Mouse (Mus musculus): ENCODE measurements at regions not wholly inside any gene's neighbourhood (a gene's known extent, or its start where the extent isn't known, plus 50 kb on each side); places are given as distances from the start of the nearest gene placed in this dataset.

DNA sequence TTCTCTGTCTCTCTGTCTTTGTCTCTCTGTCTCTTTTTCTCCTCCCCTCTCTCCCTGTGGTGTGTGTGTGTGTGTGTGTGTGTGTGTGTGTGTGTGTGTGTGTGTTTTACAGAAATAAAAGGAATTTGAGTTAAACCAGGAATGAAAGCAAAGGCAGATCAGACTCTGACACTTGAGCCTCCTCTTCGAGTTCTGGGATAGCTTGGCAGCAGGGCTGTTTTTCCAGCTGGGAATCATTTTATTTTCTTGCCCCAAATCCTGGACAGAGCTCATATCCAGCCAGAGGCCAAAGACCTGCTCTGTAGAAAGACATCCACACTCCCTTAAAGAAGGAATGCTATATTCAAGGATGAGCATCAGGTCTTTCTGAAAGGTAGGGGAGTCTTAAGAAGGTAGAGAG, 450.2 kb upstream of the Cdh11 start:
- 0 out of 2 replicates have a peak overlapping the region, but pooled peaks have one; percentile 56 for H3K27ac ChIP-seq
- H3K9me3 ChIP-seq: no peaks in the 10 kb centered on the region
- H3K4me3 ChIP-seq (replicated peaks): no peak overlapping the region
- ATAC-seq: 0 out of 2 replicates have a peak, but pooled peaks have one; percentile 10
- no peaks in the 10 kb centered on the region; the same call in 1 of the 2 replicates for H3K4me1 ChIP-seq (replicated peaks)
- H3K9ac ChIP-seq: no peak overlapping the region
- no peaks in the 10 kb centered on the region for H3K27me3 ChIP-seq (replicated peaks)
- WGBS: 19% methylated on average over 1 of the region's 1 CpGs
- no peak overlapping the region for H3K4me2 ChIP-seq (replicated peaks)
- no peaks in the 10 kb centered on the region for H3K36me3 ChIP-seq

DNA sequence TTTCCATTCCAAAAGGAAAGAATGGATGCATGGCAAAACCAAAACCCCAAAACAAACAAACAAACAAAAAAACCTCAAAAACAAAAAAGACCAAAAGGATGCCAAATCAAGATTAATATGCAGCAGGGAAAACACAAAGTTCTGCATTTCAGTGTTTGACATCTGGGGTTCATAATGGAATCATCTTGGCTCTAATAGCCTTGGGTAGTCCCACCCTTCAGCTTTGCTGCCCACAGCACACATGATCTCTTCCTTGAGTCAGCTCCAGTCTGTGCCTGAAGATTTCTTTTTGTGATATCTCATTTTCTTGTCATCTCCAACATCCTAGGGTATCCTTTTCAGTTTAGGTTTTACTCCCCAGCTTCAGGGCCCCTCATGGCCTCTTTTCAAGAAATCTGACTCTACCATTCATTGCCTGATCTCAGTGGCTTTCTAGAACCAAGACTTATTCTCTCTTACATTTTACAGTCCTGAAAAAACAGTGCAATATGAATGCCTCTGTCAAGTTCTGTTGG, 453.1 kb upstream of the Cdh11 start:
- H3K4me2 ChIP-seq (replicated peaks): no peak overlapping the region
- H3K4me1 ChIP-seq (replicated peaks): no peaks in the 10 kb centered on the region; the same call in 1 of the 2 replicates
- H3K9me3 ChIP-seq: no peaks in the 10 kb centered on the region
- no peaks in the 10 kb centered on the region for H3K36me3 ChIP-seq
- H3K4me3 ChIP-seq (replicated peaks): no peak overlapping the region
- no peak overlapping the region for H3K9ac ChIP-seq
- H3K27me3 ChIP-seq (replicated peaks): no peaks in the 10 kb centered on the region
- ATAC-seq: no peak
- H3K27ac ChIP-seq: no peak overlapping the region

DNA sequence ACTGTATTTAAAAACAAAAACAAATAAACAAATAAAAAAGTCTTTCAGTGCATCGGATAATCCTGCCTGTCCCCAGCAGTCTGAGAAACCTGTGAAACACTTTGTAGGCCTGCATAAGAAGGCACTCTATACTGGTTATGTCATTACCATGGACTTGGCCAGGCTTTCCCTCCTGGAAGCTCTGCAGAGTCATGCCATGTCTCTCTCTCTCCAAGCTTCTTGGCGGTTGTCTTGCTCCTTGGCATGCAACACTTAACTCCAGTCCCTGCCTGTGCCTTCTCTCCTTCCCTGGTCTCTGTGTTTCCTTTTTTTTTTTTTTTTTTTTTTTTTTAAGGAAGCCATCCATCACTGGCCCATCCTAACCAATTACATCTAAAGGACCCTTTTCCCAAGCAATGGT, 458.7 kb upstream of the Cdh11 start:
- Histone ChIP-seq H3K9ac (no peak overlapping the region), H3K27me3 (replicated peaks) (no peaks in the 10 kb centered on the region), H3K4me1 (replicated peaks) (no peaks in the 10 kb centered on the region), H3K4me3 (replicated peaks) (no peak overlapping the region), H3K27ac (no peak overlapping the region), H3K9me3 (no peaks in the 10 kb centered on the region), H3K36me3 (no peaks in the 10 kb centered on the region), H3K4me2 (replicated peaks) (no peak overlapping the region)
- WGBS: 82% methylated on average over 2 of the region's 2 CpGs
- ATAC-seq: no peak

- Histone ChIP-seq H3K27me3 (replicated peaks) (no peaks in the 10 kb centered on the region), H3K27ac (no peak overlapping the region), H3K36me3 (no peaks in the 10 kb centered on the region), H3K4me3 (replicated peaks) (no peak overlapping the region), H3K4me1 (replicated peaks) (no peaks in the 10 kb centered on the region), H3K9me3 (no peaks in the 10 kb centered on the region), H3K9ac (no peak overlapping the region), H3K4me2 (replicated peaks) (no peak overlapping the region)
- peak; percentile 71 for ATAC-seq
- WGBS: 67% methylated on average over 6 of the region's 6 CpGs
Measured at GRCm38 (mm10) chr8:103244658-103245057, 459.2 kb upstream of the Cdh11 start.

GRCm38 (mm10) chr8:103245864-103246263, 460.4 kb upstream of the Cdh11 start:
- Histone ChIP-seq H3K27ac (no peak overlapping the region), H3K36me3 (no peaks in the 10 kb centered on the region), H3K9ac (no peak overlapping the region), H3K4me3 (replicated peaks) (no peak overlapping the region), H3K4me1 (replicated peaks) (no peaks in the 10 kb centered on the region), H3K9me3 (no peaks in the 10 kb centered on the region), H3K27me3 (replicated peaks) (no peaks in the 10 kb centered on the region), H3K4me2 (replicated peaks) (no peak overlapping the region)
- ATAC-seq: no peak
- 51% methylated on average over 9 of the region's 9 CpGs for WGBS

DNA sequence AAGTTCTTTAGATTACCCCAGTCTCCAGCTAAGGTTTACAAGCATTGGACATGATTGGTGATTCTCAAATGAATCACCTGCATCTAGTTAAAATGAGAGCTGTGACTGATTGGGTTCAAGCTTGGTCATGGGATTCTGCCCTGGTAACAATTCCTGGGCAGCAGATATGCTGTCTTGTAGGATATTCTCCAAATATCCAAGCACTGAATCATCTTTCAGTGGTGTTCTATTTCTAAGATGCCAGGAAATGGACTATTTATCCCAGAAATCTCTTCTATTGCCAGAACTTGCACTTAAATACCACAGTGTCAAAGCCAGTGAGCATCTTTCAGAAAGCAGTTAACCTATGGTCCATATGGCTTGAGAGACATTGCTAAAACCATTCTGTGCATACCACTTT, 475.8 kb upstream of the Cdh11 start:
- Histone ChIP-seq H3K9ac (no peak overlapping the region), H3K4me3 (replicated peaks) (no peak overlapping the region), H3K27ac (no peak overlapping the region), H3K9me3 (no peaks in the 10 kb centered on the region), H3K36me3 (no peaks in the 10 kb centered on the region), H3K27me3 (replicated peaks) (no peaks in the 10 kb centered on the region), H3K4me1 (replicated peaks) (no peaks in the 10 kb centered on the region), H3K4me2 (replicated peaks) (no peak overlapping the region)
- no peak for ATAC-seq

- 56% methylated on average over 3 of the region's 3 CpGs for WGBS
- H3K36me3 ChIP-seq: no peaks in the 10 kb centered on the region
- H3K4me3 ChIP-seq (replicated peaks): no peak overlapping the region
- H3K9ac ChIP-seq: no peak overlapping the region
- no peak for ATAC-seq
- no peaks in the 10 kb centered on the region for H3K27me3 ChIP-seq (replicated peaks)
- no peak overlapping the region for H3K27ac ChIP-seq
- no peak overlapping the region for H3K4me2 ChIP-seq (replicated peaks)
- peaks cover 10% of the 10 kb centered on the region; the same call in 1 of the 2 replicates for H3K4me1 ChIP-seq (replicated peaks)
- H3K9me3 ChIP-seq: no peaks in the 10 kb centered on the region
Measured at GRCm38 (mm10) chr8:103270035-103270434, 484.6 kb upstream of the Cdh11 start.

- H3K4me2 ChIP-seq (replicated peaks): no peak overlapping the region
- H3K4me3 ChIP-seq (replicated peaks): no peak overlapping the region
- no peaks in the 10 kb centered on the region for H3K9me3 ChIP-seq
- 65% methylated on average over 9 of the region's 9 CpGs for WGBS
- no peak overlapping the region for H3K27ac ChIP-seq
- no peaks in the 10 kb centered on the region for H3K36me3 ChIP-seq
- no peak for ATAC-seq
- no peaks in the 10 kb centered on the region for H3K27me3 ChIP-seq (replicated peaks)
- peaks cover 10% of the 10 kb centered on the region; the same call in 1 of the 2 replicates for H3K4me1 ChIP-seq (replicated peaks)
- no peak overlapping the region for H3K9ac ChIP-seq
Measured at GRCm38 (mm10) chr8:103270815-103271553, 485.5 kb upstream of the Cdh11 start.

- 26% methylated on average over 5 of the region's 5 CpGs for WGBS
- no peaks in the 10 kb centered on the region for H3K27me3 ChIP-seq (replicated peaks)
- peak overlapping the region; percentile 51 for H3K27ac ChIP-seq
- H3K9me3 ChIP-seq: no peaks in the 10 kb centered on the region
- no peak overlapping the region for H3K9ac ChIP-seq
- ATAC-seq: peak; percentile 26; the same call in 1 of the 2 replicates
- H3K36me3 ChIP-seq: no peaks in the 10 kb centered on the region
- H3K4me3 ChIP-seq (replicated peaks): no peak overlapping the region
- no peak overlapping the region for H3K4me2 ChIP-seq (replicated peaks)
- peaks cover 10% of the 10 kb centered on the region; the same call in 1 of the 2 replicates for H3K4me1 ChIP-seq (replicated peaks)
Measured at GRCm38 (mm10) chr8:103272305-103273079, 487.1 kb upstream of the Cdh11 start.

DNA sequence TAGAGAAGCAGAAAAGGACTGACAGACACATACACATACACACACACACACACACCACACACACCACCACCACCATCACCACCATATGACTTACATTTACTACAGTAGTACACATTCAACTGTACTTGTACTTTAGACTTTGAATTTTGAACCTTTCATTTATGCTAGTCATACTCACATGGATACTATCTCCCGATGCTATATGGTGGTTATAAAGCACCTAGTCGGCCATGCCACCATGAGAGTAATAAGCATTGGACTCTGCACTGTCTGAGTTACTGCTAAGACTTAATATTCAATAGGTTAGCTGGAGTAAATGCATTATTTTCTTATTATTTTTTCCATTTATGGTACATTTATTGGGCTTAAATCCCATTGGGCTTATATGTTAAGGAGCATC, 488.0 kb upstream of the Cdh11 start:
- H3K9ac ChIP-seq: no peak overlapping the region
- H3K27me3 ChIP-seq (replicated peaks): no peaks in the 10 kb centered on the region
- H3K27ac ChIP-seq: no peak overlapping the region
- H3K4me1 ChIP-seq (replicated peaks): peaks cover 10% of the 10 kb centered on the region; the same call in 1 of the 2 replicates
- 72% methylated on average over 2 of the region's 2 CpGs for WGBS
- no peak overlapping the region for H3K4me2 ChIP-seq (replicated peaks)
- H3K9me3 ChIP-seq: no peaks in the 10 kb centered on the region
- peak; percentile 89 for ATAC-seq
- no peak overlapping the region for H3K4me3 ChIP-seq (replicated peaks)
- no peaks in the 10 kb centered on the region for H3K36me3 ChIP-seq

- no peak for ATAC-seq
- 36% methylated on average over 1 of the region's 1 CpGs for WGBS
Measured at GRCm38 (mm10) chr8:103281801-103282200, 496.4 kb upstream of the Cdh11 start.

GRCm38 (mm10) chr8:103288561-103288974, 503.1 kb upstream of the Cdh11 start:
- H3K36me3 ChIP-seq: no peaks in the 10 kb centered on the region
- ATAC-seq: no peak
- H3K4me1 ChIP-seq (replicated peaks): no peaks in the 10 kb centered on the region
- H3K9me3 ChIP-seq: no peaks in the 10 kb centered on the region
- no peak overlapping the region for H3K9ac ChIP-seq
- WGBS: 68% methylated on average over 12 of the region's 12 CpGs
- H3K27ac ChIP-seq: no peak overlapping the region
- H3K27me3 ChIP-seq (replicated peaks): no peaks in the 10 kb centered on the region
- H3K4me3 ChIP-seq (replicated peaks): no peak overlapping the region
- no peak overlapping the region for H3K4me2 ChIP-seq (replicated peaks)

More at GRCm38 (mm10) chr8:103281801-103282200, 496.4 kb upstream of the Cdh11 start:
- H3K9me3 ChIP-seq: no peaks in the 10 kb centered on the region
- H3K36me3 ChIP-seq: no peaks in the 10 kb centered on the region
- H3K4me2 ChIP-seq (replicated peaks): no peak overlapping the region
- H3K9ac ChIP-seq: no peak overlapping the region
- no peak overlapping the region for H3K4me3 ChIP-seq (replicated peaks)
- H3K27ac ChIP-seq: no peak overlapping the region
- no peaks in the 10 kb centered on the region for H3K4me1 ChIP-seq (replicated peaks)
- no peaks in the 10 kb centered on the region for H3K27me3 ChIP-seq (replicated peaks)

Data from intestine, embryonic 15.5 days (tissue).